Mouse (Mus musculus) CD8-positive naive resting alpha-beta T cell, adult 2 months (primary cell): ENCODE data around the gene Irs2.

ENCODE experiments used
- DNase-seq, 2 experiments: peaks; one replicate each; pipeline ENCODE4 v3.0.0; 2022; ENCODE audit warnings: low read depth in 2 of 2, low spot score in 2 of 2

Gene Irs2

DNA sequence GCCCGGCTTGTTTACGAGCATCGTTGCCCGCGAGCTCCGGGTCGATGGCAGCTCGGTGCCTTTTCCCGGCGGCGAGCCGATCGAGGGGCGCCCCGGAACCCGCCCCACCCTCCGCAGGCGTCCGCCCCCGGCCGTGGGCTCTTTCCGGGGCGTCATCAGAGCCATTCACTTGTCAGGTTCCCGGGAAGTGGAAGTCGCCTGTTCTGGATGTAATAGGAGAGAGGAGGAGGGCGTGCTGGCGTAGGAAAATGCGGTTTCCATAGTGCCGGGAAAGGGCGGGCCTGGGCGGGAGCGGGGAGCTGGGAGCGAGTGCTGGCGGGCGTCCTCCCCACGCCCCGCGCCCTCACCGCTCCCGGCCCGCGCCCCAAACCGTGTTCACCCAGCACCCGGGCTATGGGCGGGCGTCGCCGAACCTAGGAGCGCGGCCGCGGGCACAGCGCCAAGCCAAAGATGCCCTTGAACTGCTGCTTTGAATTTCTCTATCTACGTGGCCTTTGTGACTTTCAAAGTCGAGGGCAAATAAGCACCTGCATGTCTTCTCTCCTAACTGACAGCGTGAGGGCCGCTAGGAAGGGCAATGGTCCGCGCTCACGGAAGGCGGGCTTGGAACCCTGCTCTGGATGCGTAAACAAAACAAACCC, 1.3 kb upstream of the Irs2 start:
- DNase-seq, result peak; percentile 70 to 77

- peak; percentile 97 to 98 for DNase-seq
These were observed 673 bp upstream of the Irs2 start for GRCm38 (mm10) chr8:11008842-11009420.

DNA sequence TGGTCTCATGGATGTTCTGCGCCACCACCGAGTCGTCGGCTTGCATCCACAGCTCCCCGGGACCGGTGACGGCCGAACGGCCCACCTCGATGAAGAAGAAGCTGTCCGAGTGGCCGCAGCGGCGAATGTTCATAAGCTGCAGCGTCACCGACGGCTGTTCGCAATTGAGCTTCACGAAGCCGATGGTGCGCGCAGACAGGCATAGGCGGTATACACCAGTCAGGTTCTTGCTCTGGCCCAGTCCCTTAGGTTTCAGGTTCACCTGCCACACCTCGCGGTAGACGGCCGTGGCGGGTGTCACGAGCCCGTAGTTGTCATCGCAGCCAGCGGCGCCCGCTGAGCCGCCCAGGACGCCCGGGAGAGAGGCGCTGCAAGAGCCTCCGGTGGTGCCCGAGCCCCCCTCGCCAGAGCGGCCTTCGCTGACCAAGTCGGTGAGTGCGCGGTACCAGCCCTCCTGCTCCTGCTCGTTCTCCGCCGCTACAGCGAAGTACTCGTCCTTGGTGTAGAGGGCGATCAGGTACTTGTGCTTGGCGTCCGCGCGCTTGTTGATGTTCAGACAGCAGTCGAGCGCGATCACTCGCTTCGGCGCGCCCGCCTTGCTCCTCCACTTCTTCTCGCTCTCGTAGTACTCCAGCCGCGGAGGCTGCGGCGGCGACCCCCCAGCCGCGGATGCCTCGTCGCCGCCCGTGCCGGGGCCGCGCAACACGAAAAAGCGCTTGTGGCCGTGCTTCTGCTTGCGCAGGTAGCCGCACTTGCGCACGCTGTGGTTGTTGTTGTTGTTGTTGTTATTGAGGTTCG, 478 bp downstream of the Irs2 start:
- peak; percentile 54 to 61 for DNase-seq

DNA sequence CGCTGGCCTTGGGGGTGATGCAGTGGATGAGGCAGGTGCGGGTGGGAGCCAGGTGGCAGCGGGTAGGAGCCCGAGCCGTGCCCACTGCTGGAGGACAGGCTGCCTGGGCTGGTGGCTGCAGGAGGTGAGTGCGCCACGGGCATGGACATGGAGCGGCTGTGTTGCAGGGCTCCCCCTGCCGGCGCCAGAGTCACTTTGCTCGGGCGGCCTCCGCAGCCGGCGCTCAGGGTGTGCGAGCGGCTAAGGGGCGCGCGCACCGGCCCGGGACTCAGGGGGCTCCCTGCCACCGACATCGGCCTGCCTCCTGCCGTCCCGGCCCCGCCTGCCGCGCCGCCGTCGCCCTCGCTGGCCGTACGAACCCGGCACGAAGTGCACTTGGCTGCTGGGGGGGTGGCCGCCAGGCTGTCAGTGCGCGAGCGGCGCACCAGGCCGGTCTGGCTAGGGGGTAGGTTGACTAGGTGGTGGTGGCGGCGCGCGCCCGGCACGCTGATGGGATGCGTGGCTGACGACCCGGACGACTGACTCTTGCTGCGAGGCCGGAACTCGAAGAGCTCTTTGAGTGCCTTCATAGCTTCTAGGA, 1.2 kb downstream of the Irs2 start:
- peak; percentile 77 to 85 for DNase-seq

DNA sequence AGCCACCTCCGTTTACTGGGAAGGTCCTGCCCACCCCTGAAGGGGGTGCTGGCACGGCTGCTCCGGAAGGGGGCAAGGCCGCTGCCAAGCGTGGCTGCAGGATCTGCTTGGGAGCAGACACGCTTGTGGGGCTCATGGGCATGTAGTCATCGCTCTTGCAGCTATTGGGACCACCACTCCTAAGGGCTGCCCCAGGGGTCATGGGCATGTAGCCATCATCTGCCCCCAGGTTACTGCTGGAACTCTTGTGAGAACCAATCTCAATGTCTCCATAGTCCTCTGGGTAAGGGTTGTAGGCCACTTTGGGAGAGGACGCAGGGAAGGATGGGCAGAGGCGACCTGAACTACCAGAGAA, 2.0 kb downstream of the Irs2 start:
- DNase-seq, result no peak

- DNase-seq, result no peak
These were observed 2.6 kb downstream of the Irs2 start for GRCm38 (mm10) chr8:11005460-11006275.

DNA sequence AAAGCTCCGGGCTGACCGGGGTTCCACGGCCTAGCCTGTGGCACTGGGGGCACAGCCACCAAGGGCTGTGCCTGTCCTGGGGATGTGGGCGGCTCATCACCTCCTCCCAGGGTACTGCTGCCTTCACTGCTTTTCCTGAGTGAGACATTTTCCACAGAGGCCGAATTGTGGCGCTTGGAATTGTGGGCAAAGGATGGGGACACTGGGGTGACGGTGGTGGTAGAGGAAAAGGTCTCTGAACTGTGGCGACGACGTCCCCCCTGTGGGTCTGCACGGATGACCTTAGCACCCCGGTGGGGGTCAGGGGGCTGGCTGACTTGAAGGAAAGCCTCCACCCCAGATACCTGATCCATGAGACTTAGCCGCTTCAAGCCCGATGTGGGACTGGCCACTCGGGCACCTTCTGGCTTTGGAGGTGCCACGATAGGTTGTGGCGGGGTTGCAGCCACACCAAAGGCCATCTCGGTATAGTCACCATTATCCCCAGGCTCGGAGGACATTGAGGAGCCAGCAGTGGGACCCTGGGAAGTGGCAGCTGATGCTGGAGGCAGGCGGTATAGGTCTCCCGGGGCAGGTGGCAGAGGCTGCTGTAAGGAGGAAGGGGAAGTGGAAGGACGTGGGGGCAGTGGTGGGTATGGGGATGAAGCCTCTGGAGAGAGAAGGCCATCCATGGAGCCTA, 3.3 kb downstream of the Irs2 start:
- DNase-seq, result no peak

- peak in 1 of 2 experiments; percentile 19 for DNase-seq
These were observed 4.3 kb downstream of the Irs2 start for GRCm38 (mm10) chr8:11003917-11004470.

- DNase-seq, result no peak
These were observed 5.0 kb downstream of the Irs2 start for GRCm38 (mm10) chr8:11003253-11003652.

GRCm38 (mm10) chr8:11002816-11003215, 5.4 kb downstream of the Irs2 start:
- no peak for DNase-seq

DNA sequence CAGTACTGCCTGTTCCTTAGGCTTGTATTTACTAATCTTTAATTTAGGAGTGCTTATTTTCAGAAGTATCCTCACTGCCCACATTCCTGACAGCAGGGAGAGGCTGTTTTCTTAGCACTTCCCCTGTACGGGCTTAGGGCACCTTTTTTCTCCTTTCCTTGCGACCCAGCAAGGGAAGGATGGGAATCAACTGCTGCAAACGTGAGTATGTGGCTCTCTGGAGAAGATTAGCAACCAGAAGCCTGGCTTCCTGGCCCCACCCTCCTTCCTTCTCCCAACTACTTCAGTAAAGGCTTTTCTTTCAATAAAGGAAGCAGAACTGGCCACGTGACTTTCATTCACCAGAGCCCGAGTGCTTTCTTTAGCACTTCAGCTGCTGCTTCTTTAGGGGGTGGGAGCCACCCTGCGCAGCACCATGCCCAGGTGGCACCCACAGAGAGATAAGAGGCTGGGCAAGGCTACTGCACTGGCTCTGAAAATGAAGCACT, 7.2 kb downstream of the Irs2 start:
- DNase-seq, result no peak

DNA sequence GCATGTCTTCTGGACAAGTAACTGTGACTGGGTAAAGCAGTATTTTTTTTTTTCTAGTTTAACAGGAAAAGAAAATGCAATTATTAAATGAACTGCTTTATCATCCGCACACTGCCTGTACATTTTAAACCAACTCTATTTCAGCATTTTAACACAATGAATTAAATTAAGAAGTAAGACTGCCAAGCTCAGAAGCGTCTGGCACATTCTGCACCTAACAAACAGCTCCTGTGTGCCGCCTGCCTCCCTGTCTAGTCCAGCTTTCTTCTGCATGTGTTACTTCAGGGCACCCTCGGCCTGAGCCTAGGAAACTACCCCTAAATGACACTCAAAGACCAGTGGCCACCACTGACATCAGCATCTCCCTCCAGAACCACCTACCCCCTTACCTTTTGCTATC, 8.7 kb downstream of the Irs2 start:
- no peak for DNase-seq

GRCm38 (mm10) chr8:10996247-10996646, 12.0 kb downstream of the Irs2 start:
- DNase-seq, result no peak

DNA sequence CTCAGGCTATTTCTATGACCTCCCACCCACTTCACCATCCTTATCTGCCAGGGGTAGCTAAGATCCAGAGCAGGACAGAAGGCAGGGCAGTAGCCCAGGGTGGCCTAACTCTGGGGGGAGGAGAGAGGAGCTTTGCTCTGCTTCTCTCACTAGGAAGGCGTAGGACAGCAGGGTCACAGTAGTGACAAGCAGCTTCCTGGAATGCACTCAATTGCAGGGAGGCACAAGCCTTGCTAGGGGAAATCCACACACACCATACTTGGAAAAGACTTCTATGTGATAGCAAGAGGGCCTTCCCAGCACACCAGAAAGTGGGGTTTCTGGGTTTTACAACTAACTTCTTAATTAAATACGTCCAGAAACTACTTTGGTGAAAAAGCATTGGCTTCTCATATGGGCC, 12.5 kb downstream of the Irs2 start:
- DNase-seq, result no peak

DNA sequence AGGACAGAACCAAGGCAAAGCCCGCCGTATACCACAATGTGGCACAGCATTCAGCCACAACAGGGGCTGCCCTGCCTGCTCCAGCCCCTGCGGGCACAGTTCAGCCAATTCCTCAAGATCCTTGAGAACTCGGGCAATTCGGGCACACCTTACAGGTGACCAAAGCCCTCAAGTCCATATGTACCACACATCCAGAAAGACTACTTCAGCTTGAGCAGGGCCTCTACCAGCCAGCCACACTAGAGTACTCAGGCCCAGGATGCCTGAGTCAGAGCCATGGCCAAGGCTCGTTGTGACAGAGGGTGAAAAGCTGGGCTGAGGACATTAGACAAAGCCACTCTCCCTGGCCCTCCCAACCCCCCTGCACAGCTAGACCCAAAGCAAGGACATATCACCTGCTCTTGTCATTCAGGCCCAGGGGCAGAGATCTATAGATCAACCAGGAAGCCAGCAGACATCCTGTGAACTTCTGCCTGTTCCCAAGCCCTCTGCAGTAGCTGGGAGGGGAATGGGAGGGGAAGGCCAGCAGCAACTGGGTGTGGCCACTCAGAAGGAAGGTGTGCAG, 13.8 kb downstream of the Irs2 start:
- no peak for DNase-seq

DNA sequence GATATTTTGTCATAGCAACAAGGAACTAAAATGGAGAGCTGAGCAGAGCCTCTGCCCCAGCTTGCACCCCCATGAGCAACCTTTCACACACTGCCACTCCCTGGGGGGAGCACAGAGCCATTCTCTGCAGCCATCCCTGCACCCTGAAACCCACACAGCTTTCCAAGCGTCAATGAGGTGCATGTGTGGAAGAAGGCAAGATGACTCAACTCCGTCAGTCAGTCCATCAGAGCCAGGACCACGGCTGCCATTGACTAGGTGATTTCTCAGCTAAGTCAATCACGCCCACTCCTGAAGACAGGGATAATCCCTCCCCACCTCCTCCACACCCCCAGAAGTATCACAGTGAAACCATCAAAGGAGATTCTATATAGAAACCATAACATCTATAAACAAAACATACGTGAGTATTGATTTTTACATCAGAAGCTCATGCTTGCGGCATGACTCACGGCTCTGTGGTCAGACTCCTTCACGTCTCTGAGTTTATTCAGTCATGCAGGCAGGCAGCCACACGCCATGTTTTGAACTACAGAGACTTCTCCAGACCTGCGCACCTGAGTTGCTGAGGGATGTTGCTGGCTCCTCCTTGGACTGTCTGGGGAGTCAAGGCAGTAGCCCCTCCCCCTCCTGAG, 14.6 kb downstream of the Irs2 start:
- no peak for DNase-seq

DNA sequence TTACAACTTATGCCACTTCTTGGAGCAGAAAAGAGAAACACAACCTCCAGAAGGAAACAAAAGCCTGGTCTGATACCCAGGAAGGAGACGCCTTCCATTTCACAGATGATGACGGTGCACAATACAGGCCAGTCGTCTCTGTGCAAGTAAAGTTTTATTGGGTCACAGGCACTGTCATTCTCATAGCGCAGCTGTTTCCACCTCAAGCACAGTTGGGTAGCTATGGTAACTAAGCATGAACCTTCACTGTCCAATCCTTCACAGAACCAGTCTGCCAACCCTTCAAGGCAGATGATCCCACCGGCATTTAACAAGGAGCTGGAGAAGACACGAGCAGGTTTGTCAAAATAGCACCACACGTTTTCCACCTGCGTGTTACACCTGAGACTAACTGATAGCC, 16.2 kb downstream of the Irs2 start:
- DNase-seq, result no peak

- no peak for DNase-seq
These were observed 16.9 kb downstream of the Irs2 start for GRCm38 (mm10) chr8:10991323-10991722.

DNA sequence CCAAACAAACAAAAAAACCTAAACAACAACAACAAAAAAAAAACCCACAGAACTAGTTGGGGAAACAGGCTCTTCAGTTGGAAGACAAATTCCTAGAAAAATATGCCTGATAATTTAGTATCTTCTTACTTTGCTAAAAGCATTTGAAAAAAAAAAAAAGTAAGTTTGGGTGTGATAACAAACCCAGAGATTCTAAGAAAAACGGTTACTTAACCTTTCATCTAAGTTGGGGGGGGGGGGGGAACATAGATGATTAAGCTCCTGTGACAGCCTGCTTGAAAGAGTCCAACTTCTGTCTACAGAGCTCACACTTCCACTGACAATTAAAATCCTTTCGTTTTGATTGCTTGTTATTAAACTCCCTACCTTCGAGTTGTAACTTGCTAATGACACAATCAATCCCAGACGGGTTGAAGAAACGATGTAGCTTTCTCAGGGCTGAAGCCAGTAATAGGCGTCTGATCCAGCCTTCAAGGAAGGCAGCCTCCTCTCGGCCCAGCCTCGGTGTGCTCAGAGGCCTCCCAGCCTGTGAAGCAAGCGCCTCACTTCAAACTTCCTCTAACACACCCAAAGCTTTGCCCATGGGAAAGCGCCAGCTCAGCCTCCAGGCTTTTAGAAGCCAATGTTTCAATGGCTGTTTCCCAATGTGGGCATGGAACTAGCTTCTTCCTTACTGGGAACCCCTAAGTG, 17.7 kb downstream of the Irs2 start:
- no peak for DNase-seq
